Mouse (Mus musculus) testis, adult 2 months (tissue): ENCODE data around the gene Ubac2.

ENCODE experiments used
- CTCF ChIP-seq: fragments of 200-500 bp; IDR thresholded peaks from 2 replicates; pipeline ENCODE4 v1.5.1; 2012; ENCODE audit warnings: low read depth, mild to moderate bottlenecking, inconsistent platforms, low read length, moderate library complexity; ENCODE audit not compliant: control insufficient read depth, insufficient read depth, insufficient replicate concordance
- POLR2A ChIP-seq: fragments of 200-500 bp; IDR thresholded peaks from 2 replicates; pipeline ENCODE4 v1.6.1; 2012; ENCODE audit warnings: low read depth, mild to moderate bottlenecking, inconsistent platforms, low read length, moderate library complexity; ENCODE audit not compliant: control insufficient read depth

GRCm38 (mm10) chr14:122012193-122012592 lies 133.8 kb downstream of the Ubac2 start:
- TF ChIP-seq CTCF (no peak), POLR2A (no peak)
